Mouse (Mus musculus): ENCODE data around the gene Mylpf. TPM values are rescaled to one million over a fixed set of nuclear protein-coding genes. Genes with fewer than 3 reads are reported as not detected.
A peak's percentile ranks its signal among the peaks of the same experiment; 100 is the strongest.

Gene Mylpf
- polyA plus RNA-seq, 1 experiment from 2014 or later, result 17.8 TPM

DNA sequence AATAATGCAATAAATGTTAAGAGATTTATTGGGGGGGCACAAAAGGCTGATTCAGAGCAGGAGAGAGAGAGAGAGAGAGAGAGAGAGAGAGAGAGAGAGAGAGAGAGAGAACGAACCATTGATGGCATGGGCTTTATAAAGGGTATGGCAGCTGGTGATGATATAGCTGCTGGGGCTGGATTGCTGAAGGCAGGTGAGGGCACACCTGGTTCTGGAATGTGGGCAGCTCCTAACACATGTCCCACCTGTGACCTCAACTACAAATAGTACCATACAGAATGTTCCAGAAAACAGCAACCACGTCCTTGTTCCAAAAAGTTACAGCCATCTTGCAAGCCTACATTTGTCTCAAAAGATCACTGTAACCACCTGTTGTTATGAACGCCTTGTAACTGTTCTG lies 22.7 kb downstream of the Mylpf start:
- Histone ChIP-seq H3K9ac (peak overlapping the region; percentile 90), H3K4me1 (replicated peaks) (peaks cover 32% of the 10 kb centered on the region), H3K9me3 (replicated peaks) (no peaks in the 10 kb centered on the region), H3K27ac (ENCODE audit: poor library complexity, severe bottlenecking) (peak overlapping the region; percentile 97; the same call in 1 of the 2 replicates), H3K4me2 (peak overlapping the region; percentile 76), H3K36me3 (peaks cover 36% of the 10 kb centered on the region), H3K27me3 (replicated peaks) (no peaks in the 10 kb centered on the region), H3K4me3 (peak overlapping the region; percentile 71)
- 71% methylated on average over 3 of the region's 3 CpGs for WGBS
- ATAC-seq (ENCODE audit: insufficient number of reproducible peaks, low FRiP score), result no peak

- Histone ChIP-seq H3K9ac (peak overlapping the region; percentile 90), H3K27me3 (replicated peaks) (no peaks in the 10 kb centered on the region), H3K4me3 (peak overlapping the region; percentile 71), H3K4me2 (peak overlapping the region; percentile 76), H3K4me1 (replicated peaks) (peaks cover 32% of the 10 kb centered on the region), H3K9me3 (replicated peaks) (no peaks in the 10 kb centered on the region), H3K27ac (ENCODE audit: poor library complexity, severe bottlenecking) (peak overlapping the region; percentile 97), H3K36me3 (peaks cover 42% of the 10 kb centered on the region)
- no peak for ATAC-seq (ENCODE audit: insufficient number of reproducible peaks, low FRiP score)
- 8% methylated on average over 20 of the region's 20 CpGs for WGBS
These were observed 23.3 kb downstream of the Mylpf start for GRCm38 (mm10) chr7:127231826-127232621.

- H3K4me1 ChIP-seq (replicated peaks), result peaks cover 32% of the 10 kb centered on the region
- peak within 1 kb of the TSS; percentile 76 for H3K4me2 ChIP-seq
- H3K36me3 ChIP-seq, result peaks cover 50% of the 10 kb centered on the region
- peak within 1 kb of the TSS; percentile 71 for H3K4me3 ChIP-seq
- peak within 1 kb of the TSS; percentile 97 for H3K27ac ChIP-seq (ENCODE audit: poor library complexity, severe bottlenecking)
- H3K9ac ChIP-seq, result peak within 1 kb of the TSS; percentile 90
- peak; percentile 88 for ATAC-seq (ENCODE audit: insufficient number of reproducible peaks, low FRiP score)
- no peaks in the 10 kb centered on the region for H3K27me3 ChIP-seq (replicated peaks)
- no peaks in the 10 kb centered on the region for H3K9me3 ChIP-seq (replicated peaks)
- WGBS, result under 1% methylated on average over 64 of the region's 64 CpGs
These were observed 24.1 kb downstream of the Mylpf start, which contains the start of the genes Zfp553 and Sept1 for GRCm38 (mm10) chr7:127232622-127233367. Gene Zfp553, plus strand, starts transcription at chr7:127233061. Gene Sept1, minus strand, starts transcription at chr7:127233130.

DNA sequence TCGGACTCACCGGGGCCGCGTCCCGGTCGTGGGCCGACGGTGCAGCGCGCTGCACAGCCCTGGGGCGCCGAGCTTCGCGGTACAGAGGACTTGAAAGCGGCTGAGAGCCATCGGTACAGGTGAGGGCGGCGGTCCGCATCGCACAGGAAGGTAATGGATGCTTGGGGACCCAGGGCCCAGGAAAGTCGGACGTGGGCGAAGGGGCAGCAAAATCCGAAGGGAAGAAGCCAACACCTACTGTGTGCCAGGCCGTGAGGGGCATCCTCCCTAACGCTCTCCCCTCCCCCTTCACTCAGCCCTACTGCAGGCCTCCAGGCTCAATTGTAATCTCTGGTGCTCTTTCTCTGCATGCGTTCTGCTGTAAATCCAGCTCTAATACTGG lies 24.7 kb downstream of the Mylpf start:
- WGBS, result under 1% methylated on average over 27 of the region's 27 CpGs
- peaks cover 55% of the 10 kb centered on the region for H3K36me3 ChIP-seq

DNA sequence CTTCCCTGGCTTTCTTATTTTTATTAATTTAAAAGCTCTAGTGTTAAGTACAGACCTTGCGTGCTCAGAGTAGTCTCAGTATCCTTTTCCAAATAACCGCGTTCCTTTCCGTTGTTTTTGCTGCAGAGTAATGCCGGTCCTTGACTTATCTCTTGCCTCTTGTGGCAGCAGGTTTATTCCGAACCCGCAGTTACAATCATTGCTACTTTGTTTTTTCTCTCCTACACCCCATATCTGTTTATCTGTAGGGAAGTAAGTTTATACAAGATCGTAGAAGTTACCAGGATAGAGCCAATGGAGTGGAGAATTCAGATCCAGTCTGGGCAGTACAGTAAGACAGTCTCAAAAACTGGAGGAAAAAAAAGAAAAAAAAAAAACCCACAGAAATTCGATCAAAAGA lies 25.1 kb downstream of the Mylpf start:
- Histone ChIP-seq H3K9me3 (replicated peaks) (no peaks in the 10 kb centered on the region), H3K4me3 (peak overlapping the region; percentile 71), H3K4me1 (replicated peaks) (peaks cover 32% of the 10 kb centered on the region), H3K4me2 (peak overlapping the region; percentile 76), H3K27me3 (replicated peaks) (no peaks in the 10 kb centered on the region), H3K27ac (ENCODE audit: poor library complexity, severe bottlenecking) (peak overlapping the region; percentile 97; the same call in 1 of the 2 replicates), H3K9ac (peak overlapping the region; percentile 90), H3K36me3 (peaks cover 60% of the 10 kb centered on the region)
- 2% methylated on average over 9 of the region's 9 CpGs for WGBS
- no peak for ATAC-seq (ENCODE audit: insufficient number of reproducible peaks, low FRiP score)

More for the DNA sequence above, 24.7 kb downstream of the Mylpf start:
- peaks cover 32% of the 10 kb centered on the region for H3K4me1 ChIP-seq (replicated peaks)
- peak overlapping the region; percentile 76 for H3K4me2 ChIP-seq
- H3K27me3 ChIP-seq (replicated peaks), result no peaks in the 10 kb centered on the region
- H3K27ac ChIP-seq (ENCODE audit: poor library complexity, severe bottlenecking), result peak overlapping the region; percentile 97
- peak overlapping the region; percentile 71 for H3K4me3 ChIP-seq
- H3K9me3 ChIP-seq (replicated peaks), result no peaks in the 10 kb centered on the region
- H3K9ac ChIP-seq, result peak overlapping the region; percentile 90
- ATAC-seq (ENCODE audit: insufficient number of reproducible peaks, low FRiP score), result peak; percentile 52

GRCm38 (mm10) chr7:127234777-127235176 lies 26.1 kb downstream of the Mylpf start:
- Histone ChIP-seq H3K27ac (ENCODE audit: poor library complexity, severe bottlenecking) (no peak overlapping the region), H3K9ac (peak overlapping the region; percentile 51; the same call in 1 of the 2 replicates), H3K36me3 (peaks cover 57% of the 10 kb centered on the region), H3K27me3 (replicated peaks) (no peaks in the 10 kb centered on the region), H3K4me3 (no peak overlapping the region), H3K4me2 (0 out of 2 replicates have a peak overlapping the region, but pooled peaks have one; percentile 4), H3K9me3 (replicated peaks) (no peaks in the 10 kb centered on the region), H3K4me1 (replicated peaks) (peaks cover 27% of the 10 kb centered on the region)
- ATAC-seq (ENCODE audit: insufficient number of reproducible peaks, low FRiP score), result no peak
- 94% methylated on average over 2 of the region's 2 CpGs for WGBS

DNA sequence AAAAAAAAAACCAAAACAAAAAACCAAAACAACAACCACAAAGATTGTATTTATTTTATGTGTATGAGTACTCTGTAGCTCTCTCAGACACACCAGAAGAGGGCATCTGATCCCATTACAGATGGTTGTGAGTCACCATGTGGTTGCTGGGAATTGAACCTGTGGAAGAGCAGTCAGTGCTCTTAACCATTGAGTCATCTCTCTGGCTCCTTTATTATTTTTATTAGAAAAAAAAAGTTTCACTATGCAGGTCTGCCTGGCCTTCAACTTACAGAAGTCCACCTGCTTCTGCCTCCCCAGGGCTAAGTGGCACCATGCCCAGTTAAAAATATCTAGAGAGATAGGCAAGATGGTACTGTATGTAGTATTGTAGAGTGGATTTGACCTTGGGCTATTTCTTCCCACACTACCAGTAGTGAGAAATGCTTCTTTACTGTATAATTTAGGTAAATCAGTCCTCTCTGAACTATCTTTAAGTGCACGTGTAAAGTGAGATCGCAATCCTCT lies 34.7 kb downstream of the Mylpf start:
- ATAC-seq (ENCODE audit: insufficient number of reproducible peaks, low FRiP score), result no peak
- Histone ChIP-seq H3K4me2 (peak overlapping the region; percentile 93), H3K27ac (ENCODE audit: poor library complexity, severe bottlenecking) (peak overlapping the region; percentile 92), H3K9me3 (replicated peaks) (no peaks in the 10 kb centered on the region), H3K36me3 (peaks cover 23% of the 10 kb centered on the region), H3K27me3 (replicated peaks) (no peaks in the 10 kb centered on the region), H3K4me1 (replicated peaks) (peaks cover 24% of the 10 kb centered on the region), H3K9ac (peak overlapping the region; percentile 91), H3K4me3 (peak overlapping the region; percentile 83; the same call in 1 of the 2 replicates)
- 32% methylated on average over 2 of the region's 2 CpGs for WGBS

- peak; percentile 97 for ATAC-seq (ENCODE audit: insufficient number of reproducible peaks, low FRiP score)
- H3K4me2 ChIP-seq, result peak within 1 kb of the TSS; percentile 93
- peak within 1 kb of the TSS; percentile 92 for H3K27ac ChIP-seq (ENCODE audit: poor library complexity, severe bottlenecking)
These were observed 35.4 kb downstream of the Mylpf start, which contains the start of gene Zfp771 for GRCm38 (mm10) chr7:127243870-127244657. Gene Zfp771, plus strand, starts transcription at chr7:127244274.

DNA sequence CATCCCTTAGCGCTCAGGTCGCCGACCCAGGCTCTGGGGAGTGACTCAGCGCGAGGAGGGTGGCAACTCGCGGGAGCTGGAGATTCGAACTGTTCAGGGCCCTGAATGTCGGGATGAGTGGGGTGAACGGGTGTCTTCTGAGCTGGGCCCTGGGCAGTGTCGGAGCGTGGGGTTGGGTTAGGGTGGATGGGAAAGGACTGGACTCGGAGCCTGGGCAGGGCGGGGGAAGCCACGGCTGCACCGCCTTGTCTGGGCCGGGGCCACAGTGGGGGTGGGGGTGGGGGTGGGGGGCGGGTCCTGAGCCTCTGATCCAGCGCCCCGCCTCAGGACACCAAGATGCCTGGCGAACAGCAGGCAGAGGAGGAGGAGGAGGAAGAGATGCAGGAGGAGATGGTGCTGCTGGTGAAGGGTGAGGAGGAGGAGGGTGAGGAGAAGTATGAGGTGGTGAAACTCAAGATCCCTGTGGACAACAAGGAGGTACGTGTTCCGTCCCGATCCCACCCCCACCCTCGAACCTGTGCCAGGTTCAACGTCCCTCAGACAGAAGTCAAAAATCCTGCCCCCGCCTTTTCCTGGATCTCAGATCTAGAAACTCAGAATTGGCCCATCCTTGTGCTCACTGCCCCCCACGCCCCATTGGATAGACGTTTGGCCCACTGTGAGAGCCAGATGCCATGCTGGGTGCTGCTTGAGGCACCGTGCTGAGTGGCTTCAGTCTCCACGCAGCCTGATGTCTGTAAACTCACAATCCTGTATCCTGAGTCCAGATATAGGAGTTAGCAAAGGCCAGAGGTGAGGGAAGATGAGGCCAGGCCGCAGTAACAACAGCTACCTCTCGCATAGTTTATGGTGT lies 36.2 kb downstream of the Mylpf start:
- Histone ChIP-seq H3K27me3 (replicated peaks) (no peaks in the 10 kb centered on the region), H3K4me1 (replicated peaks) (peaks cover 24% of the 10 kb centered on the region), H3K4me2 (peak overlapping the region; percentile 93), H3K27ac (ENCODE audit: poor library complexity, severe bottlenecking) (peak overlapping the region; percentile 92), H3K9ac (peak overlapping the region; percentile 91), H3K4me3 (peak overlapping the region; percentile 83), H3K9me3 (replicated peaks) (no peaks in the 10 kb centered on the region), H3K36me3 (peaks cover 24% of the 10 kb centered on the region)
- ATAC-seq (ENCODE audit: insufficient number of reproducible peaks, low FRiP score), result peak; percentile 67
- WGBS, result 12% methylated on average over 30 of the region's 33 CpGs

More at GRCm38 (mm10) chr7:127243870-127244657, 35.4 kb downstream of the Mylpf start, which contains the start of gene Zfp771:
- H3K9ac ChIP-seq, result peak within 1 kb of the TSS; percentile 91
- peak within 1 kb of the TSS; percentile 83 for H3K4me3 ChIP-seq
- H3K9me3 ChIP-seq (replicated peaks), result no peaks in the 10 kb centered on the region
- no peaks in the 10 kb centered on the region for H3K27me3 ChIP-seq (replicated peaks)
- peaks cover 24% of the 10 kb centered on the region for H3K4me1 ChIP-seq (replicated peaks)
- under 1% methylated on average over 53 of the region's 56 CpGs for WGBS
- H3K36me3 ChIP-seq, result peaks cover 17% of the 10 kb centered on the region

Data from heart, embryonic 12.5 days (tissue).